Mouse (Mus musculus): Measurements from ENCODE around the gene Tmem238l.

- TF ChIP-seq CTCF (IDR thresholded peaks at IDR 0.05; ENCODE audit: control insufficient read depth, insufficient read depth, insufficient replicate concordance, low read depth, low read length) (no peak), POLR2A (IDR thresholded peaks at IDR 0.05; ENCODE audit: control insufficient read depth, low read depth, low read length) (no peak)
Measured at GRCm38 (mm10) chr11:66914249-66914648, 42.2 kb upstream of the Tmem238l start.
